In genomic region chr2:120113476-120113875, GRCm38 (mm10) we compare ENCODE assay signal across 18 mouse cellular contexts. TPM values are rescaled to one million over a fixed set of nuclear protein-coding genes. Genes with fewer than 3 reads are reported as not detected.
DNase-seq lines count a peak whose midpoint lies in the region; ATAC-seq lines count a peak whose summit lies in the region.
"Had no signal": no experiment of that assay in that cellular context is flagged by ENCODE, and none has a peak within 500 bp of the region (broad histone marks: within the 10 kb centered on the region; RNA-seq: fewer than 3 reads in every experiment).

No protein-coding gene starts in this region.

- peak overlapping the region; percentile 7; the same call in 1 of the 2 replicates for H3K27ac ChIP-seq in heart, embryonic 15.5 days
- H3K27ac ChIP-seq in lung, embryonic 16.5 days (ENCODE audit: low read length), result peak overlapping the region; percentile 51; the same call in 1 of the 2 replicates
- no peak overlapping the region for H3K27ac ChIP-seq in intestine, embryonic 16.5 days (ENCODE audit: low read length)
- H3K27ac ChIP-seq: forebrain, embryonic 12.5 days; hindbrain, embryonic 15.5 days; intestine, embryonic 15.5 days; liver, embryonic 15.5 days; neural tube, embryonic 15.5 days had no signal

- no peak for ATAC-seq in heart, embryonic 15.5 days (replicated peaks; ENCODE audit: insufficient number of reproducible peaks, insufficient read depth, low FRiP score, low read depth)
- peak; percentile 27 for ATAC-seq in lung, embryonic 16.5 days (ENCODE audit: low read depth)
- ATAC-seq in intestine, embryonic 16.5 days, result no peak
- ATAC-seq: intestine, embryonic 15.5 days had no signal

- peaks cover 46% of the 10 kb centered on the region for H3K4me1 ChIP-seq in heart, embryonic 15.5 days (replicated peaks)
- H3K4me1 ChIP-seq in lung, embryonic 16.5 days (replicated peaks; ENCODE audit: control insufficient read depth, insufficient read depth, low read length), result peaks cover 25% of the 10 kb centered on the region
- H3K4me1 ChIP-seq in intestine, embryonic 16.5 days (ENCODE audit: control insufficient read depth, insufficient read depth, low read length), result peaks cover 12% of the 10 kb centered on the region
- H3K4me1 ChIP-seq: forebrain, embryonic 12.5 days; hindbrain, embryonic 15.5 days; neural tube, embryonic 15.5 days had no signal

- no peak overlapping the region for H3K9ac ChIP-seq in heart, embryonic 15.5 days
- H3K9ac ChIP-seq in lung, embryonic 16.5 days (ENCODE audit: low read length), result no peak overlapping the region
- no peak overlapping the region for H3K9ac ChIP-seq in intestine, embryonic 16.5 days (ENCODE audit: low read depth, low read length)
- H3K9ac ChIP-seq: forebrain, embryonic 12.5 days; hindbrain, embryonic 15.5 days; intestine, embryonic 15.5 days; liver, embryonic 15.5 days; neural tube, embryonic 15.5 days had no signal

- DNase-seq in heart, postnatal 10 days, result no peak
- DNase-seq in adipocyte (ENCODE audit: low spot score), result peak; percentile 35
- peak; percentile 47 for DNase-seq in skeletal muscle tissue, adult 2 months (ENCODE audit: low read depth, low spot score)
- no peak for DNase-seq in thymus, postnatal 14 days
- DNase-seq: adrenal gland, adult 8-10 months; cerebellum, adult 9-11 months; heart, postnatal 4 days; midbrain, embryonic 14.5 days; spleen, adult 18-20 months; thymus, adult 18-20 months had no signal

- no peak overlapping the region for H3K4me3 ChIP-seq in heart, embryonic 15.5 days
- H3K4me3 ChIP-seq in lung, embryonic 16.5 days (ENCODE audit: low read length), result no peak overlapping the region
- H3K4me3 ChIP-seq in intestine, embryonic 16.5 days (ENCODE audit: low read length), result no peak overlapping the region
- H3K4me3 ChIP-seq: forebrain, embryonic 12.5 days; hindbrain, embryonic 15.5 days; intestine, embryonic 15.5 days; liver, embryonic 15.5 days; neural tube, embryonic 15.5 days had no signal

- H3K36me3 ChIP-seq in heart, embryonic 15.5 days, result no peaks in the 10 kb centered on the region
- H3K36me3 ChIP-seq in lung, embryonic 16.5 days (ENCODE audit: control insufficient read depth, insufficient read depth, low read length), result no peaks in the 10 kb centered on the region
- H3K36me3 ChIP-seq in intestine, embryonic 16.5 days (ENCODE audit: control insufficient read depth, insufficient read depth, low read length), result no peaks in the 10 kb centered on the region
- H3K36me3 ChIP-seq: forebrain, embryonic 12.5 days; hindbrain, embryonic 15.5 days; intestine, embryonic 15.5 days; liver, embryonic 15.5 days; neural tube, embryonic 15.5 days had no signal

- intact Hi-C loops in heart, postnatal 10 days (cut with DNase I), result no loop called here

- no peaks in the 10 kb centered on the region for H3K9me3 ChIP-seq in heart, embryonic 15.5 days (replicated peaks)
- no peaks in the 10 kb centered on the region for H3K9me3 ChIP-seq in lung, embryonic 16.5 days (ENCODE audit: control insufficient read depth, low read length)
- no peaks in the 10 kb centered on the region for H3K9me3 ChIP-seq in intestine, embryonic 16.5 days (ENCODE audit: control insufficient read depth, low read length)
- H3K9me3 ChIP-seq: forebrain, embryonic 12.5 days; hindbrain, embryonic 15.5 days; intestine, embryonic 15.5 days; liver, embryonic 15.5 days; neural tube, embryonic 15.5 days had no signal

- WGBS in heart, embryonic 15.5 days, result 72% methylated on average over 6 of the region's 6 CpGs
- WGBS in lung, embryonic 16.5 days, result 57% methylated on average over 6 of the region's 6 CpGs
- WGBS in intestine, embryonic 16.5 days, result 76% methylated on average over 6 of the region's 6 CpGs

- H3K4me2 ChIP-seq in heart, embryonic 15.5 days, result no peak overlapping the region
- H3K4me2 ChIP-seq in lung, embryonic 16.5 days (ENCODE audit: low read depth, low read length), result no peak overlapping the region
- H3K4me2 ChIP-seq in intestine, embryonic 16.5 days (ENCODE audit: low read depth, low read length), result no peak overlapping the region
- H3K4me2 ChIP-seq: forebrain, embryonic 12.5 days; hindbrain, embryonic 15.5 days; intestine, embryonic 15.5 days; liver, embryonic 15.5 days; neural tube, embryonic 15.5 days had no signal

- no peaks in the 10 kb centered on the region for H3K27me3 ChIP-seq in heart, embryonic 15.5 days
- H3K27me3 ChIP-seq in lung, embryonic 16.5 days (ENCODE audit: control insufficient read depth, insufficient read depth, low read depth, low read length), result no peaks in the 10 kb centered on the region
- no peaks in the 10 kb centered on the region for H3K27me3 ChIP-seq in intestine, embryonic 16.5 days (replicated peaks; ENCODE audit: control insufficient read depth, insufficient read depth, low read length)
- H3K27me3 ChIP-seq: forebrain, embryonic 12.5 days; hindbrain, embryonic 15.5 days; intestine, embryonic 15.5 days; liver, embryonic 15.5 days; neural tube, embryonic 15.5 days had no signal

RNA-seq across cellular contexts. Expression of gene Ehd4, which starts 40.9 kb away (rescaled TPM):
- polyA plus RNA-seq in heart, embryonic 15.5 days (2015; fragmentation: Nextera tagmentation; extraction: Ambion mirVana), result 164 and 188 TPM in 2 replicates
- 100 to 1,000 TPM; 514 to 538 TPM for total RNA-seq in heart, postnatal 10 days (2021)
- 92.8 and 94.7 TPM in 2 replicates for polyA plus RNA-seq in lung, embryonic 16.5 days (2015; fragmentation: Nextera tagmentation; extraction: Ambion mirVana)
- 46.0 and 51.7 TPM in 2 replicates for polyA plus RNA-seq in intestine, embryonic 16.5 days (2015; fragmentation: Nextera tagmentation; extraction: Ambion mirVana)

Comparison
In these comparisons a context has a peak if more than half of its experiments do, and no peak if none do; other contexts are left out.
1. DNase-seq: peak in adipocyte (single experiment) and skeletal muscle tissue, adult 2 months (single experiment); none in heart, postnatal 10 days (0 of 2) and thymus, postnatal 14 days (single experiment).